Mouse (Mus musculus) MEL (cell line): ENCODE measurements around the gene Pla2g6. TPM values are rescaled to one million over a fixed set of nuclear protein-coding genes. Genes with fewer than 3 reads are reported as not detected.

Experiments used
- DNase-seq: peaks from one replicate; pipeline ENCODE4 v3.0.0; 2011; ENCODE audit warnings: low read depth, low spot score
- H3K27ac ChIP-seq: 2 replicates; pipeline ENCODE4 v1.5.1; 2012; ENCODE audit warnings: low read depth, mild to moderate bottlenecking, control low read depth, low read length, moderate library complexity; ENCODE audit not compliant: control insufficient read depth
- H3K27me3 ChIP-seq, 2 experiments: fragments of 150-350 bp in 1 of 2; sonication (generic) in 1 of 2; 2 replicates each; pipeline ENCODE4 v1.6.1; 2012; ENCODE audit warnings: low read length in 2 of 2, mild to moderate bottlenecking in 2 of 2, improper control_type of control experiment in 1 of 2, moderate library complexity in 1 of 2; ENCODE audit not compliant: insufficient read depth in 2 of 2, control insufficient read depth in 1 of 2
- H3K36me3 ChIP-seq, 2 experiments: 2 replicates each; pipeline ENCODE4 v1.6.1; 2012 to 2014; ENCODE audit warnings: low read length in 2 of 2, improper control_type of control experiment in 1 of 2, inconsistent platforms in 1 of 2, mild to moderate bottlenecking in 1 of 2; ENCODE audit not compliant: insufficient read depth in 2 of 2, control insufficient read depth in 1 of 2
- H3K4me1 ChIP-seq, 2 experiments: fragments of 150-350 bp in 1 of 2; sonication (generic) in 1 of 2; 2 replicates each; pipeline ENCODE4 v1.6.1; 2012; ENCODE audit warnings: low read length in 2 of 2, improper control_type of control experiment in 1 of 2, mild to moderate bottlenecking in 1 of 2; ENCODE audit not compliant: insufficient read depth in 2 of 2, control insufficient read depth in 1 of 2
- H3K4me3 ChIP-seq, 2 experiments: fragments of 150-350 bp in 1 of 2; sonication (generic) in 1 of 2; 2 replicates each; pipeline ENCODE4 v1.5.1; 2012; ENCODE audit warnings: low read depth in 2 of 2, low read length in 2 of 2, mild to moderate bottlenecking in 2 of 2, moderate library complexity in 2 of 2, control low read depth in 1 of 2, improper control_type of control experiment in 1 of 2; ENCODE audit not compliant: control insufficient read depth in 1 of 2, insufficient read depth in 1 of 2
- H3K79me2 ChIP-seq: 2 replicates; pipeline ENCODE4 v1.6.1; 2012; ENCODE audit warnings: mild to moderate bottlenecking, low read length, moderate library complexity; ENCODE audit not compliant: control insufficient read depth, poor library complexity, insufficient read depth
- H3K9ac ChIP-seq: 2 replicates; pipeline ENCODE4 v1.6.1; 2012; ENCODE audit warnings: low read depth, mild to moderate bottlenecking, control low read depth, low read length, moderate library complexity; ENCODE audit not compliant: control insufficient read depth, poor library complexity, severe bottlenecking
- H3K9me3 ChIP-seq: fragments of 150-350 bp; sonication (generic); replicated peaks from 2 replicates; pipeline ENCODE4 v1.6.1; 2012; ENCODE audit warnings: mild to moderate bottlenecking, low read length, improper control_type of control experiment, moderate library complexity; ENCODE audit not compliant: insufficient read depth
- BHLHE40 ChIP-seq: IDR thresholded peaks from 2 replicates; pipeline ENCODE4 v1.6.1; 2012; ENCODE audit warnings: low read depth, mild to moderate bottlenecking, inconsistent platforms, low read length, improper control_type of control experiment, borderline replicate concordance
- CHD1 ChIP-seq: IDR thresholded peaks from 2 replicates; pipeline ENCODE4 v1.6.1; 2012; ENCODE audit warnings: low read depth, mild to moderate bottlenecking, inconsistent platforms, low read length, improper control_type of control experiment
- E2F4 ChIP-seq: IDR thresholded peaks from 2 replicates; pipeline ENCODE4 v1.6.1; 2011; ENCODE audit warnings: low read depth, low read length, improper control_type of control experiment, borderline replicate concordance
- ELF1 ChIP-seq: IDR thresholded peaks from 2 replicates; pipeline ENCODE4 v1.6.1; 2014; ENCODE audit warnings: low read depth, mild to moderate bottlenecking, inconsistent platforms, low read length, improper control_type of control experiment, moderate library complexity
- EP300 ChIP-seq, 2 experiments: IDR thresholded peaks; 2 replicates each; pipeline ENCODE4 v1.6.1; 2011; ENCODE audit warnings: improper control_type of control experiment in 2 of 2, low read length in 2 of 2, low read depth in 1 of 2, mild to moderate bottlenecking in 1 of 2
- ETS1 ChIP-seq: IDR thresholded peaks from 2 replicates; pipeline ENCODE4 v1.6.1; 2012; ENCODE audit warnings: low read depth, mild to moderate bottlenecking, inconsistent platforms, low read length, improper control_type of control experiment, moderate library complexity
- GABPA ChIP-seq: IDR thresholded peaks from 2 replicates; pipeline ENCODE4 v1.6.1; 2012; ENCODE audit warnings: low read depth, mild to moderate bottlenecking, inconsistent platforms, low read length, improper control_type of control experiment, moderate library complexity
- GATA1 ChIP-seq: IDR thresholded peaks from 2 replicates; pipeline ENCODE4 v1.6.1; 2011; ENCODE audit warnings: low read depth, low read length, improper control_type of control experiment
- HCFC1 ChIP-seq: IDR thresholded peaks from 2 replicates; pipeline ENCODE4 v1.6.1; 2012; ENCODE audit warnings: low read depth, mild to moderate bottlenecking, inconsistent platforms, low read length, improper control_type of control experiment, moderate library complexity
- JUND ChIP-seq: IDR thresholded peaks from 2 replicates; pipeline ENCODE4 v1.6.1; 2011; ENCODE audit warnings: low read depth, mild to moderate bottlenecking, improper control_type of control experiment, low read length
- MAFK ChIP-seq: IDR thresholded peaks from 2 replicates; pipeline ENCODE4 v1.6.1; 2011; ENCODE audit warnings: low read depth, mild to moderate bottlenecking, low read length, improper control_type of control experiment, borderline replicate concordance
- MEF2A ChIP-seq: IDR thresholded peaks from 2 replicates; pipeline ENCODE4 v1.6.1; 2014; ENCODE audit warnings: low read depth, mild to moderate bottlenecking, inconsistent platforms, low read length, improper control_type of control experiment; ENCODE audit not compliant: poor library complexity, insufficient replicate concordance, severe bottlenecking; ENCODE audit errors: extremely low read depth
- MYC ChIP-seq: IDR thresholded peaks from 2 replicates; pipeline ENCODE4 v1.6.1; 2011; ENCODE audit warnings: low read depth, mild to moderate bottlenecking, low read length, improper control_type of control experiment, moderate library complexity
- NELFE ChIP-seq: IDR thresholded peaks from 2 replicates; pipeline ENCODE4 v1.6.1; 2011; ENCODE audit warnings: low read depth, low read length, improper control_type of control experiment
- NRF1 ChIP-seq: IDR thresholded peaks from 2 replicates; pipeline ENCODE4 v1.6.1; 2014; ENCODE audit warnings: low read depth, mild to moderate bottlenecking, inconsistent platforms, low read length, improper control_type of control experiment, moderate library complexity; ENCODE audit not compliant: poor library complexity, insufficient read depth, severe bottlenecking
- POLR2A ChIP-seq, 2 experiments: IDR thresholded peaks; 2 replicates each; pipeline ENCODE4 v1.6.1; 2011 to 2012; ENCODE audit warnings: low read length in 2 of 2, mild to moderate bottlenecking in 2 of 2, control low read depth in 1 of 2, improper control_type of control experiment in 1 of 2, low read depth in 1 of 2, moderate library complexity in 1 of 2; ENCODE audit not compliant: control insufficient read depth in 1 of 2, insufficient read depth in 1 of 2, poor library complexity in 1 of 2
- POLR2AphosphoS5 ChIP-seq: IDR thresholded peaks from 2 replicates; pipeline ENCODE4 v1.6.1; 2012; ENCODE audit warnings: low read depth, borderline replicate concordance, mild to moderate bottlenecking, inconsistent platforms, low read length, moderate library complexity, mixed read lengths
- TAL1 ChIP-seq: IDR thresholded peaks from 2 replicates; pipeline ENCODE4 v1.6.1; 2012; ENCODE audit warnings: mild to moderate bottlenecking, inconsistent platforms, low read length, moderate library complexity, mixed read lengths
- TCF12 ChIP-seq: IDR thresholded peaks from 2 replicates; pipeline ENCODE4 v1.6.1; 2014; ENCODE audit warnings: low read depth, mild to moderate bottlenecking, inconsistent platforms, low read length, improper control_type of control experiment, moderate library complexity
- UBTF ChIP-seq: IDR thresholded peaks from 2 replicates; pipeline ENCODE4 v1.6.1; 2012; ENCODE audit warnings: low read depth, mild to moderate bottlenecking, inconsistent platforms, low read length, improper control_type of control experiment, moderate library complexity, borderline replicate concordance; ENCODE audit not compliant: insufficient read depth
- ZC3H11A ChIP-seq: IDR thresholded peaks from 2 replicates; pipeline ENCODE4 v1.6.1; 2012; ENCODE audit warnings: low read depth, mild to moderate bottlenecking, inconsistent platforms, low read length, improper control_type of control experiment
- ZKSCAN1 ChIP-seq: IDR thresholded peaks from 2 replicates; pipeline ENCODE4 v1.6.1; 2012; ENCODE audit warnings: low read depth, mild to moderate bottlenecking, inconsistent platforms, low read length, improper control_type of control experiment, moderate library complexity
- polyA plus RNA-seq, 2 experiments: library from polyadenylated mRNA; stranded (reverse) in 1 of 2; unstranded in 1 of 2; fragments of >175 nt in 1 of 2; fragments of >200 nt in 1 of 2; gene quantifications; 2 replicates each; pipeline versions ENCODE4 v1.2.1 to v1.2.4; 2012; ENCODE audit warnings: low replicate concordance in 2 of 2, low read depth in 1 of 2; ENCODE audit not compliant: insufficient read length in 2 of 2, insufficient read depth in 1 of 2, missing spikeins in 1 of 2
- total RNA-seq: library from RNA; depleted of rRNA; stranded (reverse); fragments of 300-350 nt; gene quantifications from 2 replicates; pipeline ENCODE4 v1.2.3, GENCODE M21; 2012

Pla2g6 gene
- total and polyA plus RNA-seq, 3 experiments, result 11.8 to 24.7 TPM; not detected in 1

GRCm38 (mm10) chr15:79277728-79278127 is 50.5 kb downstream of the Pla2g6 start:
- H3K4me3 ChIP-seq, result no peak overlapping the region
- H3K4me1 ChIP-seq, result peaks cover 7 to 14% of the 10 kb centered on the region in 2 experiments; a peak in 3 of 4 replicates
- no peaks in the 10 kb centered on the region for H3K9me3 ChIP-seq
- H3K27me3 ChIP-seq, result no peaks in the 10 kb centered on the region
- no peak overlapping the region for H3K27ac ChIP-seq
- no peak overlapping the region for H3K9ac ChIP-seq
- no peak for TF ChIP-seq GABPA
- no peak for TF ChIP-seq MYC
- no peak for TF ChIP-seq POLR2AphosphoS5
- TF ChIP-seq GATA1, result no peak
- TF ChIP-seq HCFC1, result no peak
- TF ChIP-seq NRF1, result no peak
- no peak for TF ChIP-seq TAL1
- no peak for TF ChIP-seq CHD1
- TF ChIP-seq JUND, result no peak
- no peak for TF ChIP-seq ZC3H11A
- TF ChIP-seq BHLHE40, result no peak
- TF ChIP-seq POLR2A (IDR thresholded peaks at IDR 0.05; ENCODE audit: control insufficient read depth in 1 of 2, insufficient read depth in 1 of 2, low read depth in 1 of 2, low read length in 2 of 2, poor library complexity in 1 of 2), result no peak
- no peak for TF ChIP-seq ETS1
- H3K36me3 ChIP-seq, result peaks cover 0 to 15% of the 10 kb centered on the region in 2 experiments; a peak in 2 of 4 replicates
- no peak for DNase-seq
- H3K79me2 ChIP-seq, result no peaks in the 10 kb centered on the region

DNA sequence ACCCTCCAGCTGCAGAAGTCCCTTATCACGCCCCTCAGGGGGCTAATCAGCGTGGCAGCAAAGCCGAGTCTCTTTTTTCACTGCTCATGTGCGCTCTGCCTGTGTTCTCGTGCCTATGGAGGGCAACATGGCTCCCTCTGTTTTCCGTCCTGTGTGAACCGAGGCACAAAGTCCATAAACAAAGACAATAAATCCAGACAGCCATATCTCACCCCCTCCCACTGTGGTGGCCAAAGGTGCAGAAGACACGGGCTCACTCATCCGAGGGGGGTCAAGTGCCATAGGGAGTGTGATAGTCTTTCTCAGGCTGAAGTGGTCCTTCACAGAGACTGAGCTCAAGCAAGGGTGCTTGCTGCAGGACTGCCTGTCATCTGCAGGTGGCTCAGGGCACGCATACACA is 55.2 kb downstream of the Pla2g6 start:
- Histone ChIP-seq H3K4me1 (no peaks in the 10 kb centered on the region), H3K27me3 (no peaks in the 10 kb centered on the region), H3K36me3 (no peaks in the 10 kb centered on the region), H3K27ac (no peak overlapping the region), H3K9me3 (no peaks in the 10 kb centered on the region), H3K79me2 (no peaks in the 10 kb centered on the region; the same call in 1 of the 2 replicates), H3K9ac (no peak overlapping the region), H3K4me3 (no peak overlapping the region)
- DNase-seq, result no peak
- no peak for TF ChIP-seq E2F4
- TF ChIP-seq CHD1, result no peak
- no peak for TF ChIP-seq JUND
- no peak for TF ChIP-seq GABPA
- TF ChIP-seq ZKSCAN1, result no peak
- TF ChIP-seq MAFK, result no peak
- no peak for TF ChIP-seq TCF12
- no peak for TF ChIP-seq MEF2A
- no peak for TF ChIP-seq ELF1
- TF ChIP-seq NRF1, result no peak
- TF ChIP-seq NELFE, result no peak
- no peak for TF ChIP-seq POLR2A (IDR thresholded peaks at IDR 0.05; ENCODE audit: control insufficient read depth in 1 of 2, insufficient read depth in 1 of 2, low read depth in 1 of 2, low read length in 2 of 2, poor library complexity in 1 of 2)
- TF ChIP-seq EP300 (IDR thresholded peaks at IDR 0.05; ENCODE audit: low read depth in 1 of 2, low read length in 2 of 2), result no peak
- TF ChIP-seq POLR2AphosphoS5, result no peak
- no peak for TF ChIP-seq MYC
- TF ChIP-seq UBTF, result no peak
